Mouse (Mus musculus) forebrain, postnatal 0 days (tissue): ENCODE measurements around the gene Gm42417. TPM values are rescaled to one million over a fixed set of nuclear protein-coding genes. Genes with fewer than 3 reads are reported as not detected.

Experiments
- ATAC-seq: fragments of 200-750 bp; cut with Nextera tagmentation; 2 replicates; pipeline ENCODE4 v1.8.0; 2017; ENCODE audit warnings: mild to moderate bottlenecking, moderate library complexity
- DNase-seq: peaks from one replicate; pipeline ENCODE4 v3.0.0-alpha.2; 2015
- H3K27ac ChIP-seq: fragments of 300-500 bp; sonication (generic); 2 replicates; pipeline ENCODE4 v1.5.1; 2014; ENCODE audit warnings: low read depth, mild to moderate bottlenecking, antibody characterized with exemption, low read length, moderate library complexity, mixed read lengths
- H3K27me3 ChIP-seq: fragments of 300-500 bp; sonication (generic); 2 replicates; pipeline ENCODE4 v1.6.1; 2014; ENCODE audit warnings: mild to moderate bottlenecking, low read length, mixed read lengths; ENCODE audit not compliant: insufficient read depth
- H3K36me3 ChIP-seq: fragments of 300-500 bp; sonication (generic); 2 replicates; pipeline ENCODE4 v1.6.1; 2014; ENCODE audit warnings: mild to moderate bottlenecking, moderate library complexity; ENCODE audit not compliant: insufficient read depth
- H3K4me1 ChIP-seq: fragments of 300-500 bp; sonication (generic); 2 replicates; pipeline ENCODE4 v1.6.1; 2014; ENCODE audit warnings: antibody characterized with exemption; ENCODE audit not compliant: insufficient read depth
- H3K4me2 ChIP-seq: fragments of 300-500 bp; sonication (generic); 2 replicates; pipeline ENCODE4 v1.6.1; 2014; ENCODE audit warnings: low read depth, mild to moderate bottlenecking, moderate library complexity
- H3K4me3 ChIP-seq: fragments of 300-500 bp; sonication (generic); 2 replicates; pipeline ENCODE4 v1.5.1; 2014; ENCODE audit warnings: low read depth, low read length, mixed read lengths
- H3K9ac ChIP-seq: fragments of 300-500 bp; sonication (generic); 2 replicates; pipeline ENCODE4 v1.6.1; 2014; ENCODE audit warnings: mild to moderate bottlenecking
- H3K9me3 ChIP-seq: fragments of 300-500 bp; sonication (generic); 2 replicates; pipeline ENCODE4 v1.6.1; 2016; ENCODE audit warnings: low read length
- CTCF ChIP-seq: sonication (generic); IDR thresholded peaks from 2 replicates; pipeline ENCODE4 v1.5.1; 2016; ENCODE audit warnings: antibody characterized with exemption, control low read depth, low read depth
- WGBS: fragments of 180-500 bp; shearing (Covaris S2); extraction: QIAGEN DNeasy Blood & Tissue Kit; methylation state at CpG from one replicate; pipeline ENCODE4 v1.1.7; 2014; 5-methylcytosine and 5-hydroxymethylcytosine counted together
- polyA plus RNA-seq: library from polyadenylated mRNA; unstranded; fragments of >200 nt; fragmentation: Nextera tagmentation; extraction: Ambion mirVana; gene quantifications from 2 replicates; pipeline ENCODE4 v1.2.1, GENCODE M21; 2015
- total RNA-seq: library from RNA; depleted of rRNA; stranded (reverse); fragments of >200 nt; gene quantifications from 2 replicates; pipeline ENCODE4 v1.2.3, GENCODE M21; 2014

Gene Gm42417
- total and polyA plus RNA-seq, 2 experiments from 2014 or later, result 0.27 to 0.38 TPM

GRCm38 (mm10) chr1:36579974-36580383 lies 40.8 kb upstream of the Gm42417 start:
- Histone ChIP-seq H3K36me3 (no peaks in the 10 kb centered on the region), H3K27me3 (no peaks in the 10 kb centered on the region), H3K9ac (peak overlapping the region; percentile 37; the same call in 1 of the 2 replicates), H3K4me3 (no peak overlapping the region), H3K4me1 (peaks cover 16% of the 10 kb centered on the region), H3K9me3 (no peaks in the 10 kb centered on the region), H3K4me2 (peak overlapping the region; percentile 35), H3K27ac (peak overlapping the region; percentile 90)
- TF ChIP-seq CTCF, result no peak
- 18% methylated on average over 6 of the region's 6 CpGs for WGBS
- peak; percentile 53; the same call in 1 of the 2 replicates for ATAC-seq
- no peak for DNase-seq

GRCm38 (mm10) chr1:36576991-36577675 lies 37.9 kb upstream of the Gm42417 start:
- WGBS, result 74% methylated on average over 6 of the region's 6 CpGs
- no peak for ATAC-seq
- Histone ChIP-seq H3K36me3 (no peaks in the 10 kb centered on the region), H3K27ac (no peak overlapping the region), H3K4me3 (no peak overlapping the region), H3K4me2 (no peak overlapping the region), H3K9ac (no peak overlapping the region), H3K4me1 (peaks cover 16% of the 10 kb centered on the region), H3K9me3 (no peaks in the 10 kb centered on the region), H3K27me3 (no peaks in the 10 kb centered on the region)
- TF ChIP-seq CTCF, result no peak
- DNase-seq, result no peak

GRCm38 (mm10) chr1:36575347-36575746 lies 36.1 kb upstream of the Gm42417 start:
- no peak overlapping the region for H3K4me2 ChIP-seq
- DNase-seq, result no peak
- no peak for TF ChIP-seq CTCF
- peaks cover 7% of the 10 kb centered on the region for H3K4me1 ChIP-seq
- H3K27ac ChIP-seq, result no peak overlapping the region
- no peaks in the 10 kb centered on the region for H3K9me3 ChIP-seq
- 63% methylated on average over 6 of the region's 6 CpGs for WGBS
- no peak overlapping the region for H3K9ac ChIP-seq
- no peaks in the 10 kb centered on the region for H3K36me3 ChIP-seq
- no peaks in the 10 kb centered on the region for H3K27me3 ChIP-seq
- H3K4me3 ChIP-seq, result no peak overlapping the region
- ATAC-seq, result no peak

- Histone ChIP-seq H3K36me3 (no peaks in the 10 kb centered on the region), H3K27me3 (no peaks in the 10 kb centered on the region), H3K4me3 (no peak overlapping the region), H3K4me2 (no peak overlapping the region), H3K9me3 (no peaks in the 10 kb centered on the region), H3K9ac (no peak overlapping the region), H3K27ac (no peak overlapping the region), H3K4me1 (no peaks in the 10 kb centered on the region)
- no peak for ATAC-seq
- WGBS, result 79% methylated on average over 5 of the region's 5 CpGs
- DNase-seq, result no peak
- TF ChIP-seq CTCF, result no peak
These were observed 35.1 kb upstream of the Gm42417 start for GRCm38 (mm10) chr1:36574196-36574955.

- Histone ChIP-seq H3K4me1 (no peaks in the 10 kb centered on the region), H3K9ac (no peak overlapping the region), H3K4me3 (no peak overlapping the region), H3K9me3 (no peaks in the 10 kb centered on the region), H3K4me2 (no peak overlapping the region), H3K27ac (no peak overlapping the region), H3K36me3 (no peaks in the 10 kb centered on the region), H3K27me3 (no peaks in the 10 kb centered on the region)
- ATAC-seq (no peak), DNase-seq (no peak)
- TF ChIP-seq CTCF, result no peak
- WGBS, result 85% methylated on average over 8 of the region's 8 CpGs
These were observed 34.3 kb upstream of the Gm42417 start for GRCm38 (mm10) chr1:36573524-36573923.

- no peak for ATAC-seq
- 88% methylated on average over 1 of the region's 1 CpGs for WGBS
These were observed 33.5 kb upstream of the Gm42417 start for GRCm38 (mm10) chr1:36572709-36573108.

GRCm38 (mm10) chr1:36572140-36572700 lies 33.0 kb upstream of the Gm42417 start:
- Histone ChIP-seq H3K27ac (no peak overlapping the region), H3K9me3 (no peaks in the 10 kb centered on the region), H3K36me3 (no peaks in the 10 kb centered on the region), H3K4me1 (no peaks in the 10 kb centered on the region), H3K4me3 (no peak overlapping the region), H3K9ac (no peak overlapping the region), H3K27me3 (no peaks in the 10 kb centered on the region), H3K4me2 (no peak overlapping the region)
- no peak for TF ChIP-seq CTCF
- no peak for DNase-seq
- WGBS, result 75% methylated on average over 2 of the region's 2 CpGs
- no peak for ATAC-seq

More at GRCm38 (mm10) chr1:36572709-36573108, 33.5 kb upstream of the Gm42417 start:
- H3K27me3 ChIP-seq, result no peaks in the 10 kb centered on the region
- no peaks in the 10 kb centered on the region for H3K4me1 ChIP-seq
- no peak overlapping the region for H3K9ac ChIP-seq
- no peaks in the 10 kb centered on the region for H3K36me3 ChIP-seq
- no peak overlapping the region for H3K4me2 ChIP-seq
- no peaks in the 10 kb centered on the region for H3K9me3 ChIP-seq
- no peak overlapping the region for H3K27ac ChIP-seq
- no peak for DNase-seq
- no peak overlapping the region for H3K4me3 ChIP-seq
- TF ChIP-seq CTCF, result no peak
